Mouse (Mus musculus) liver, adult 2 months (tissue): ENCODE data around the gene Kcnmb4.

Experiments
- CTCF ChIP-seq: fragments of 200-500 bp; IDR thresholded peaks from 2 replicates; pipeline ENCODE4 v1.5.1; 2011; ENCODE audit warnings: low read depth, low read length, control low read depth
- POLR2A ChIP-seq: fragments of 200-500 bp; IDR thresholded peaks from 2 replicates; pipeline ENCODE4 v1.6.1; 2011; ENCODE audit warnings: low read length, control low read depth; ENCODE audit not compliant: insufficient read depth; ENCODE audit errors: extremely low read depth

DNA sequence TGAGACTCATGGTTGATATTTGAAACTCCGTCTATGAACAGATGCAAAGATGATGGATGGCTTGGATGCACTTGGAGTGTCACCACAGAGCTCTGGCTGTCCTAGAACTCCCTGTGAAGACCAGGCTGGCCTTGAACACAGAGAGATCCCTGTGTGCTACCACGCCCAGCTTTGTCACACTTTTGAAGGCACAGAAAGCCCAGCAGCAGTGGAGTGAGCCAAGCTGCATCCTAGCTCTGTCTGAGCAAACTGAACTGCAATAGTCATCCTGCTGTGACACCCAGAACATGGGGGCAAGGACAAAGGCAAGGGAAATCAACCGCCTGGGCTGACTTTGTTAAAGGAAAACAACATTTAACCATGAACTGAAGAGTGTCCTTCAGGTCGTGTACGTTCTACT, 57.0 kb downstream of the Kcnmb4 start:
- TF ChIP-seq POLR2A (no peak), CTCF (no peak)
